Mouse (Mus musculus) thymus, adult 2 months (tissue): ENCODE measurements around the gene Aym1. TPM values are rescaled to one million over a fixed set of nuclear protein-coding genes. Genes with fewer than 3 reads are reported as not detected.

Experiments used
- DNase-seq: peaks from one replicate; pipeline ENCODE4 v3.0.0; 2021
- H3K27ac ChIP-seq: fragments of 200-500 bp; 2 replicates; pipeline ENCODE4 v1.5.1; 2012; ENCODE audit warnings: low read length, control low read depth; ENCODE audit not compliant: control insufficient read depth, insufficient read depth
- H3K27me3 ChIP-seq: fragments of 200-500 bp; 2 replicates; pipeline ENCODE4 v1.6.1; 2012; ENCODE audit warnings: mild to moderate bottlenecking, low read length, moderate library complexity, mixed read lengths; ENCODE audit not compliant: control insufficient read depth, insufficient read depth
- H3K36me3 ChIP-seq: fragments of 200-500 bp; 2 replicates; pipeline ENCODE4 v1.6.1; 2012; ENCODE audit warnings: mild to moderate bottlenecking, low read length, moderate library complexity; ENCODE audit not compliant: control insufficient read depth, insufficient read depth
- H3K4me1 ChIP-seq: fragments of 200-500 bp; replicated peaks from 2 replicates; pipeline ENCODE4 v1.6.1; 2012; ENCODE audit warnings: low read length; ENCODE audit not compliant: control insufficient read depth, insufficient read depth
- H3K4me3 ChIP-seq: fragments of 200-500 bp; 2 replicates; pipeline ENCODE4 v1.5.1; 2012; ENCODE audit warnings: mild to moderate bottlenecking, low read length, control low read depth, moderate library complexity; ENCODE audit not compliant: control insufficient read depth, insufficient read depth
- CTCF ChIP-seq: fragments of 200-500 bp; IDR thresholded peaks from 2 replicates; pipeline ENCODE4 v1.5.1; 2012; ENCODE audit warnings: mild to moderate bottlenecking, control low read depth, low read length, moderate library complexity, borderline replicate concordance; ENCODE audit not compliant: control insufficient read depth, poor library complexity, insufficient read depth; ENCODE audit errors: extremely low read depth
- POLR2A ChIP-seq: fragments of 200-500 bp; IDR thresholded peaks from 2 replicates; pipeline ENCODE4 v1.6.1; 2012; ENCODE audit warnings: mild to moderate bottlenecking, low read length, control low read depth, moderate library complexity; ENCODE audit not compliant: control insufficient read depth, poor library complexity, insufficient read depth; ENCODE audit errors: extremely low read depth
- WGBS: fragments of 180-500 bp; shearing (Covaris S2); methylation state at CpG from one replicate; pipeline ENCODE4 v1.1.7; 2018; 5-methylcytosine and 5-hydroxymethylcytosine counted together
- polyA plus RNA-seq: library from polyadenylated mRNA; depleted of rRNA; stranded (reverse); fragments of >200 nt; gene quantifications from 2 replicates; pipeline ENCODE4 v1.2.3, GENCODE M21; 2012

Gene Aym1
- polyA plus RNA-seq, 1 experiment: not detected

GRCm38 (mm10) chr5:113376292-113376691, 19.2 kb downstream of the Aym1 start:
- no peak overlapping the region for H3K27ac ChIP-seq
- no peak for TF ChIP-seq POLR2A
- TF ChIP-seq CTCF: no peak
- DNase-seq: no peak
- WGBS: 94% methylated on average over 1 of the region's 1 CpGs
- no peaks in the 10 kb centered on the region for H3K4me1 ChIP-seq
- no peaks in the 10 kb centered on the region for H3K27me3 ChIP-seq
- H3K36me3 ChIP-seq: no peaks in the 10 kb centered on the region
- no peak overlapping the region for H3K4me3 ChIP-seq

GRCm38 (mm10) chr5:113379416-113379815, 22.3 kb downstream of the Aym1 start:
- Histone ChIP-seq H3K4me3 (no peak overlapping the region), H3K4me1 (no peaks in the 10 kb centered on the region), H3K27me3 (no peaks in the 10 kb centered on the region), H3K27ac (no peak overlapping the region), H3K36me3 (no peaks in the 10 kb centered on the region)
- WGBS: 83% methylated on average over 5 of the region's 5 CpGs
- TF ChIP-seq POLR2A (no peak), CTCF (no peak)
- no peak for DNase-seq

GRCm38 (mm10) chr5:113380553-113380952, 23.5 kb downstream of the Aym1 start:
- no peaks in the 10 kb centered on the region for H3K27me3 ChIP-seq
- no peak for TF ChIP-seq CTCF
- TF ChIP-seq POLR2A: no peak
- H3K27ac ChIP-seq: no peak overlapping the region
- H3K36me3 ChIP-seq: no peaks in the 10 kb centered on the region
- 89% methylated on average over 8 of the region's 8 CpGs for WGBS
- no peak for DNase-seq
- H3K4me1 ChIP-seq: no peaks in the 10 kb centered on the region
- H3K4me3 ChIP-seq: no peak overlapping the region

- WGBS: 90% methylated on average over 4 of the region's 4 CpGs
- Histone ChIP-seq H3K4me1 (no peaks in the 10 kb centered on the region), H3K4me3 (no peak overlapping the region), H3K36me3 (no peaks in the 10 kb centered on the region), H3K27me3 (no peaks in the 10 kb centered on the region), H3K27ac (no peak overlapping the region)
- DNase-seq: no peak
- no peak for TF ChIP-seq CTCF
- TF ChIP-seq POLR2A: no peak
Observed at GRCm38 (mm10) chr5:113382580-113382979, 25.5 kb downstream of the Aym1 start.

DNA sequence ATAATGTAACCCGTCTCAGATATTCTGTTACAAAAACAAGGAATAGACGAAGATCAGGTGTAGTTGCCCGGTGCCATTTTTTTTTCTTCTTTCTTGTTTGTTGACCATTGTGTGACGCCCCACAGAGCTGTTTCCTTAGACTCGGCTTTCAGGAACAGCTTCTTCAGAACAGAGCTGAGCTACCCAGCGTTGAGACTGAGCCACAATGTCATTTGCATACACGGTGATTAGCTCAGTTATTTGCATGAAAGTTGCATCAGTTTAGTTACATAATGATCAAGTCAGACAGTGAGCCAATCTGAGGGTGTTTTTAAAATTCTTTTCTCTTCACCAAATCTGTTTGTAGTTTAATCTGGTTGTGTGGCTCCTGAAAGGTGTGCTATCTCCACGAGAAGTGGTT, 36.7 kb downstream of the Aym1 start:
- H3K36me3 ChIP-seq: no peaks in the 10 kb centered on the region
- 57% methylated on average over 8 of the region's 8 CpGs for WGBS
- no peak overlapping the region for H3K4me3 ChIP-seq
- no peak for TF ChIP-seq POLR2A
- no peak for TF ChIP-seq CTCF
- H3K27me3 ChIP-seq: no peaks in the 10 kb centered on the region
- DNase-seq: no peak
- no peaks in the 10 kb centered on the region for H3K4me1 ChIP-seq
- H3K27ac ChIP-seq: no peak overlapping the region

DNA sequence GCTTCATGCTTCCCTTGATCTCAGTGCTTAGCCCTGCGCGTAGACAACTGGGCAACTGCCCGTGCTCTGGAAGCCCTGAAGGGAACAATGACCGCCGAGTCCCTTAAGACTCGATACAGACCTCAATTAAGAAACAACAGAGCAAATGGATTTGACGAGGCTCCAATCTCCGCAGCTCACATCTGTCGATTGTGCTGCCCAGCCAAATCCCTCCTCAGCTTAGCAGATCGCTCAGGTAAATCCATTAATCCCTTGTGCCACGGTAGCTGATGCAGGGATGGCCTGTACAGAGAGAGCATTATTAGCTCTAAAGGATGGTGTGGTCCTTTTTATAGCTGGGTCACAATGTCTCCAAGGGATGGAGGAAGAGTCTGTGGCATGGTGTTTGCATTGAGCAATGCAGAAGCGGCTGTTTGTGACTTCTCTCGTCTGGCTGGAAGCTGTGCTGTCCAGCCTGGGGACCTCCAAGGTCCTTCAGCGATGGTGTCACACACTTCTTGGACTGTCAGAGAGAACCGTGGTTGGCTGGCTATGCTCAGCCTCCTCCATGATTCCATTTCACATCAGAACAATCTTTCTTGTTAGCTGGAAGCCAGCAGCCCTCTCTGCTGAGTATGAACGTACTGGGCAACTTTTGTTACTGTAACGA, 39.3 kb downstream of the Aym1 start:
- Histone ChIP-seq H3K36me3 (no peaks in the 10 kb centered on the region), H3K27ac (no peak overlapping the region), H3K4me3 (no peak overlapping the region), H3K4me1 (no peaks in the 10 kb centered on the region), H3K27me3 (no peaks in the 10 kb centered on the region)
- TF ChIP-seq POLR2A (no peak), CTCF (no peak)
- DNase-seq: no peak
- WGBS: 92% methylated on average over 17 of the region's 17 CpGs
